Mouse (Mus musculus) kidney, postnatal 25 days (tissue): ENCODE results near the gene Twist2.

Source experiments
- DNase-seq, 2 experiments: peaks; one replicate each; pipeline ENCODE4 v3.0.0; 2021; ENCODE audit warnings: mixed read lengths in 2 of 2

Gene Twist2

GRCm38 (mm10) chr1:91820531-91820930 lies 19.3 kb downstream of the Twist2 start:
- DNase-seq = no peak

DNA sequence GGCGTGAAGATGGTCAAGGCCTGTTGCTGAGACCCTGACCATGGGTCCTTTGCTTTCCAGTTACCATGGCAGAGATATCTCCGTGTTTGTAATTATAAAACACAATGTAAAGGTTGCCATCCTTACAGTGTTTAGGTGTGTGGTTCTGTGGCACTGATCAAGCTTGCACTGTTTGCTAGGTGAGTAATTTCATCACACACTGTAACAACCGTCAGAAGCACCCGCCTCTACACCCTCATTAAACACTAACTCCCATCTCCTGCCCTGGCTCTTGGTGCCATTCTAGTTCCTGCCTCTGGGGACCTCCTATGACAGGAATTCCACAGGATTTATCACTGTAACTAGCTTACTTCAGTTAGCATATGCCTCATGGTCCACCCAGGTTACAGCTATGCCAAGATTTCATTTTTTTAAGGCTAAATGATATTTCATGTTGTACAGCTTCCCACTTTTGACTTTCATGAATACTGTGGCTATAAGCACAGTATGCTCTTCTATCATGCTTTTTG lies 21.1 kb downstream of the Twist2 start:
- DNase-seq = no peak

DNA sequence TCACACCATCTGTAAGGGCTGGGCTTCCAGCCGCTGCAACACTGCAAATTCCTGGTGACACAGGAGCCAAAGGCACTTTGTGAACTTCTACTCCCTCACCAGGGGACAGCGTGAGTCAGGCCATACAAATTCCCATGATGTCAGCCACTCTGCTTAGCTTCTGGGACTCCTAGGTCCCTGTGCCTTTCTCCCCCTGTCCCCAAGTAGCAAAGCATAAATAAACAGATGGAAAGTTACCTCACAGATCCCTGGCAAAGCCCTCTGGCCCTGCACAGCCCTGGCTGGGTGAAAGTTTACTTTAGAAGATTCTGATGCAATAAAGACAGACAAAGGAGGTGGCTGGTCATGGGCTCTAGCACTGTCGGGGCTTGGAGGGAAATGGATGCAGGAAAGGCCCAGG lies 22.3 kb downstream of the Twist2 start:
- DNase-seq = no peak

DNA sequence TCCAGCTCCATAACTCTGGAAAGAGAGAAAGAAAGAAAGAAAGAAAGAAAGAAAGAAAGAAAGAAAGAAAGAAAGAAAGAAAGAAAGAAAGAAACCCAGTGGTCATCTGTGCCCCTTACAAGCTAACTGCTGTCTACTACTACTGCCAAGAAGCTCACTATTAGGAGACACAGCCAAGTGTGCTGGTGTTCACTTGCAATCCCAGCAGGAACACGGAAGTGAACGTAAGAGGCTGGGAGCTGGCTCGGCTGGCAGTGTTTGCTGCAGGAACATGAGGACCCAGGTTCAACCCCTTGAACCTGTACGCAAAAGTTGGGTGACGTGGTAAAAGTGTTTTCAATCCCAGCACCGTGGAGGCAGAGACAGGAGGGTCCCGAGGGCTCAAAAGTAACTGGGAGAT lies 22.7 kb downstream of the Twist2 start:
- DNase-seq = no peak

- no peak for DNase-seq
Measured at GRCm38 (mm10) chr1:91825261-91825660, 24.0 kb downstream of the Twist2 start.

GRCm38 (mm10) chr1:91831978-91832377 lies 30.7 kb downstream of the Twist2 start:
- DNase-seq = peak in 1 of 2 experiments; percentile 3

GRCm38 (mm10) chr1:91839557-91839956 lies 38.3 kb downstream of the Twist2 start:
- peak in 1 of 2 experiments; percentile 18 for DNase-seq

DNA sequence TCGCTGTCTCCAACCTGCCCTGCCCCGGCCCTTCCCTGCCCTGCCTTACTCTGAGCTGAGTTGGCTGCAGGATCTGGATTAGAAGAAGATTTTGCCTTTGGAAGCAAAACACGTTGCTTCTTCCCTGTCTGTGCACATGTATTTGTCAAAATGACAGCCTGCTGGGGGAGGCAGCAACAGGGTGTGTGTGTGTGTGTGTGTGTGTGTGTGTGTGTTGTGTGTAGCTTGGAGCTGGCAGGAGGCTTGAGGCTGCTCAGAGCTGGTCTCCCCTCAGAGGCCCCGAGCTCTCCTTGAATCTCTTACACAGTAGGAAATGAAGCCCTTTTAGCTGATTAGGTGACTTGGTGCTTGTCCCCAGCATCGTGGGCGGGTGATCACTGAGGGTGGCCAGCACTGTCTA lies 38.7 kb downstream of the Twist2 start:
- DNase-seq = peak in 1 of 2 experiments; percentile 11

GRCm38 (mm10) chr1:91844236-91844635 lies 43.0 kb downstream of the Twist2 start:
- no peak for DNase-seq

- peak in 1 of 2 experiments; percentile 21 for DNase-seq
Measured at GRCm38 (mm10) chr1:91844681-91845379, 43.6 kb downstream of the Twist2 start.

GRCm38 (mm10) chr1:91845380-91845957 lies 44.2 kb downstream of the Twist2 start:
- peak in 1 of 2 experiments; percentile 5 for DNase-seq

- peak in 1 of 2 experiments; percentile 21 for DNase-seq
Measured at GRCm38 (mm10) chr1:91851300-91851699, 50.0 kb downstream of the Twist2 start.

DNA sequence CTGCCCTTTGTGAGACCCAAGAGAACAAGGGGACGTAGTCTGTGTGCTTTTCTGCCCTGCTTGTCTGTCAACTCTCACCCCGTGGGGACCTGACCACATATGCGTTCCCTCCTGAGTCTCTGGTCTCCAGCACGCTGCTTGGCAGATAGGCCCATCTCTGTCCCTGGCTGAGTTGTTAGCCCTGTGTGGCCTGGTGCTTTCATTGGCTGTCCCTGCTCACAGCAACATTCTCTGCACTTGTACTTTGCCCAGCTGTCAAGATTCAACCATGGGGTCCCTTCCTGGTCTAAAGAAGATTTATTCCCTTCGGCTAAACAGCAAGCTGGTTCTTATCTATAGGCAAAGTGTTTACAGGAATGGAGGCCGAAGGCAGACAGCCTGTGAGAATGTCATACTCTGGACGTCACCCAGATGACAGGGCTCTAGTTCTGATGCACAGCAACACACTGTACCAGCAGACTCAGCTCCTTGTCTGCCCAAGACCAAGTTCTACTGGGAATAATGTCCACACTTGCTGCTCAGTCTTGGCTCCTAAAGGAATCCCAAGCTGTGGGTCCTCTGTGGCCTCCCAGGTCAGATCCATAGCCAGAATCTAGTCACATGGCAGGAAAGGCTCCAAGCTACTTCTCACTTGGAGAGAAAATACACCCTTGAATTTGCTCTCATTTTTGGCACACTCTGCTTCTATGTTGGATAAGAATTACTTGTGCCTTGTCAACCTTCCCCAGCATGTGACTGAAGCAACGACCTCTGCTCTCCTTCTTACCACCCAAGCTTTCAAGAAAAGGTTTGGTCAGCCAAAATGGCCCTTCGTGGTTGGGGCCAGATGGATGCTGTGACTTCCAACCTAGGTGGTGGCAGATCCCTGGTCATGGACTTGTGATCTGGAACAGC lies 55.8 kb downstream of the Twist2 start:
- peak in 1 of 2 experiments; percentile 51 for DNase-seq

DNA sequence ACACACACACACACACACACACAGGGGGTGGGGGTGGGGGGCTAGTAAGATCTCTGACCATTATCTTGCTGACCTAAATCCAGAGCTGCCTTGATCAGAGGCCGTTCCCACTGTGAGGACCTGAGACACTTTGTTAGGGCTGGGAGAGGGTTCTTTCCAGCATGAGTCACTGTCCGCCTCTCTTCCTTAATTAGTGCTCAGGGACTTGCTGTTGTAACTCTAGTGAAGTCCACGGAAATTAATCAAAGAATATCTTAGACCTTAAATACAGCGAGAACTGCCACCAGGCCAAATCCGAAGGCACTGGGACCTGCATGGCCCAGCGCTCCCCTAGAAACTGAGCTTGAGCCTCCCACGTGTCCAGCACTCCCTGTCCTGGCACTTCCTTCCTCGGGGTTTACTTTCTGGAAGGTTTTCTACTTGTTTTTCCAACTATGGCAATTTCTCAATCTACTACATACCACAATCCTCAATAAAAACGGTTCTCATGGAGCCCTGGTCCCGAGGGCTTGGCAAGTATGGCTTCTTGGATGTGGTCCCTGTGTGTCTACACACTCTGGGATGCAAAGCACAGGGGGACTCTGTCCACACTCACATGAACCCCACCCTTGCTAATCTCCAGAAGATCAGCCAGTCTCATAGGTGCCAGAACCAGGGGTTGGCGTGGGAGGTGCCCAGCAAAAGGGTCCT lies 57.0 kb downstream of the Twist2 start:
- DNase-seq = peak in 1 of 2 experiments; percentile 32

DNA sequence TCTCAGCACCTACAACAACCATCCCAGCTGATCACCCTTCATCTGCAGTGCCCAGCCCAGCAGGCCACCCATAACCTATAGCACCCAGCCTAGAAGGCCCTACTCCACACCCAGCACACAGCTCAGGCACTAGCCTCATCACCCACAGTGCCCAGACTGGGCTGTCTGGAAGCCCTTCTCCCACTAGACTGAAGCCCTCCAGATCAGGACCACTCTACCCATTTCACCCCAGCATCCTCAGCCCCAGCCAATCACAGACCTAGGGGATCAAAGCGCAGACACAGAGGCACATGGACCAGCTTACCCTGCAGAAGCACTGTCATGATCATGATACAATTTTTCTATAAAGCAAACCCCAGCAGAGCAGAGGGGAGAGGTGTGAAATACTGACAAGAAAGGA lies 57.6 kb downstream of the Twist2 start:
- DNase-seq = peak in 1 of 2 experiments; percentile 18

DNA sequence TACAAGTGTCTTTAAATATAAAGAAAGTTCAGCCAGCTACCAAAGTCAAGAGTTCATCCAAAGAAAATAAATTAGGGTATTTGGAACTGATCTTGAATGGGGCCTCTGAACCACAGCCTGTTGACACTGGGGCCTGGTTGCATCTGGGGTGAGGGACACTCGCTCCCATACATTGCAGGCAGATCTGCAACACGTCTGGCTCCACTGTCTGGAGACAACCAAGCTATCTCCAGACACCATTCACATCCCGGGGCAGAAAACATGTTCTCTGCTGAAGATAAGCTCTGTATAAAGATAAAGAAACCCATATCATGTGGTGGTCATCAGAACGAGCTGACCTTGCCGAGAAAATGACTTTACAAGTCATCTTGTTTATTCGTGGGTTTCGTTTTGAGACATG lies 60.2 kb downstream of the Twist2 start:
- peak in 1 of 2 experiments; percentile 20 for DNase-seq

GRCm38 (mm10) chr1:91866001-91866400 lies 64.7 kb downstream of the Twist2 start:
- DNase-seq = no peak

GRCm38 (mm10) chr1:91871101-91871500 lies 69.8 kb downstream of the Twist2 start:
- DNase-seq = no peak

- DNase-seq = peak in 1 of 2 experiments; percentile 24
Measured at GRCm38 (mm10) chr1:91872388-91873059, 71.3 kb downstream of the Twist2 start.

DNA sequence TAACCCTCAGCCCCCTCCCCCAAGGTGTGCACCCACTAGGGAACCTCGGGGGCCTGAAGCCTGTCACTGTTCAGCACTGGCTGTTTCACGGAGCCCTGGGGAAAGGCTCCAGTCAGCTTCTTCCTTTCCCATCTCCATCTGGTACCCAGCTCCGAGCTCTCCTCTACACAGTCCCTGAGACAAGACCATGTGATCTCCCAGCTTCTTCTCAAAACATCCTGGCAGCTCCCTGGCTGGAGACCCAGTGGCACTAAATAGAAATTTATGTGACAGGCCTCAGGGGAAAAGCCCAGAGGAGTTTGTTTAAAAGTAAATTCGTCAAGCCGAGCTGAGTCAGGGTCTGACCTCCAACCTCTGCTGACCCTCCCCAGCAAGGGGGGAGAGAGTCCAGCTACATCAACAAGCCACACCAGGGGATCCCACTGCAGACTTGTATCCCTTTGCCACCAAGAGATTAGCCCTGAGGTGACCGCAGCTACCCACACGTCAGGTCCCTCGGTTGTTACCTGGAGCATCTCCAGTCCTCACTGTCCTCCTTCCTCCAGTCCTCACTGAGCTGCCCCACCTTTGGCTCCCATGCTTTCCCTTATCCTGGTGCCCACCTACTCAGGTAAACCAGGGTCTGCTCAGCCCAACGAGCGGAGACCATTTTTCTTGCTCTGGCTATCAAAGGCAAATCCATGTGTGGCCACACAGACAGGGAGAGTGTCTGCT lies 72.5 kb downstream of the Twist2 start:
- DNase-seq = peak; percentile 48 to 57

DNA sequence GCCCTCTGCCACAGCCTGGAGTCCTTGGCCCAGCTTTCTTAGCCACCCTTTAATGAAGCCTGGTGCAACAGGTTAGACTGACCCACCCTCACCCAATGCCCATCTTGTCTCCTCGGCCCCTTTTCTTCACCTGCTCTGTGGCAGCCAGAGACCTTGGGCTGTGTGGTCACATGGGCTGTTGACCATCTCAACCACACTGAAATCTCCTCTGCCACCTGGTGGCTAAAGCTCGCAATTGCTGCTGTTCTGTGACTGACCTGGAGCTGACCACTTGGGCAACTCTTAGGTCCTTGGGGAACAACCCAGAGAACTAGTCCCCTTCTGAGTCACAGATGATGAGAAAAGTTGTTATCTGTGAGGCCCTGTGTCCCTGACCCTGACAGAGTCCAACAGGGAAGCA lies 73.4 kb downstream of the Twist2 start:
- peak; percentile 78 to 83 for DNase-seq
